Comparison of ENCODE assay signal across 8 mouse cellular contexts in the genomic region with DNA sequence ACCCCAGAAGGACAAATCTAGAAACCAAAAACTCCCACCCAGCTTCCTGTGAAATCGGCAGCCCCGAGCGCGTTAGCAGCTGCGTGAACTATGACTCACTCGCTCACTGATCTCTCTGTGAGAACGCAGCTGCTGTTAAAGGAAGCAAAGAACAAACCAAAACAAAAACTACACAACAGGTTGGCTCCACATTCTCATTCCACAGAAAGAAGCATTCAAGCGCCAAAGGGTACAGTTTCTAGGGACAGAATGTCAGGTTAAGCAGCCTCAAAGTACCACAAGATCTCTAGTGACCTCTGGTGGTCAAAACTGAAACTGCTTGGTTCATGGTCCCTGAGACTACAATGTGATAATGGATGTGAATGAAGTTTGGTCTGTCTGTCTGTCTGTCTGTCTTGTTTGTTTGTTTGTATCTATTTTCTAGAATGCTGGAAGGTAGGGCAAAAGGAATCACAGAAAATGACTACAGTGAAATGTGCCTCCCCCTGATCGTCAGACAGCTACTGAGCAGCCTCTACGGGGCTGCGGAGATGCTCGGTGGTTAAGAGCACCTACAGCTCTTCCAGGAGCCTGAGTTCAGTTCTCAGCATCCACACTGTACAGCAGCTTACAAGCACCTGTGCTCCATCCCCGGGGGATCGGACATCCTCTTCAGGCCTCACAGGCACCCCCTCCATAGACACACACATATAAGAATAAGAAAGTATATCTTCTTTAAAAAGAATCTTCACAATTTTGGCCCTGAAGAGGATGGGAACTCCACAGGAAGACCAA. TPM values are rescaled to one million over a fixed set of nuclear protein-coding genes. Genes with fewer than 3 reads are reported as not detected.
DNase-seq lines count a peak whose midpoint lies in the region; TF ChIP-seq lines count a peak whose summit lies in the region.

No protein-coding gene starts in this region.

- peak overlapping the region; percentile 38 for H3K4me3 ChIP-seq in left cerebral cortex, adult 2 months
- H3K4me3 ChIP-seq in macrophage (ENCODE audit: inconsistent target): peak overlapping the region; percentile 26

- intact Hi-C loops in heart, postnatal 25 days (cut with DNase I): loop anchor here (1.0 to 5.0 kb wide), 4 partner anchors 80 to 464 kb away; partner anchors contain the start of gene Reps1
- intact Hi-C loops in left cerebral cortex, adult 2 months (cut with DNase I): loop anchor here (1.0 to 5.0 kb wide), 4 partner anchors 80 to 464 kb away; partner anchors contain the start of gene Reps1

- WGBS in macrophage (ENCODE audit: missing documents): 41% methylated on average over 14 of the region's 14 CpGs

- no peak overlapping the region for H3K27ac ChIP-seq in left cerebral cortex, adult 2 months
- H3K27ac ChIP-seq in macrophage: no peak overlapping the region

- peak; percentile 95 for DNase-seq in heart, adult 11 months
- no peak for DNase-seq in heart, postnatal 25 days (ENCODE audit: low spot score)
- DNase-seq in cerebellum, postnatal 25 days: peak; percentile 59 to 79
- DNase-seq in frontal cortex, postnatal 25 days (ENCODE audit: low spot score in 2 of 2): peak; percentile 35 to 69
- peak; percentile 93 for DNase-seq in induced T-regulatory cell, adult 2 months (ENCODE audit: low read depth)
- peak; percentile 66 to 70 for DNase-seq in left cerebral cortex, adult 2 months (ENCODE audit: extremely low spot score in 1 of 2, low spot score in 2 of 2)
- peak; percentile 64 for DNase-seq in right cerebral cortex, adult 18-20 months

- H3K36me3 ChIP-seq in macrophage (ENCODE audit: inconsistent target): no peaks in the 10 kb centered on the region

- H3K79me2 ChIP-seq in macrophage (ENCODE audit: inconsistent target): no peaks in the 10 kb centered on the region

- TF ChIP-seq CTCF in left cerebral cortex, adult 2 months (IDR thresholded peaks at IDR 0.05): peak; percentile 95

RNA-seq across cellular contexts. Expression of gene Ect2l, which starts 13.3 kb away (rescaled TPM):
- not detected for total RNA-seq in heart, postnatal 25 days (2021)
- total RNA-seq in left cerebral cortex, adult 2 months (2021): under 1 TPM; 0.11 to 0.63 TPM
- not detected for total RNA-seq in macrophage (2018; cell fraction: chromatin; rRNA removed)
- under 1 TPM in 5 of 26 experiments, not detected in 21; 0.25 to 0.46 (median 0.29) TPM for total RNA-seq in macrophage (2018; cell fraction: cytosol; rRNA removed)
- not detected for total RNA-seq in macrophage (2018; cell fraction: nucleus; rRNA removed)
- 0.57 to 0.70 TPM in 2 of 3 replicates, not detected in the other for polyA plus RNA-seq in macrophage (2018)

RNA-seq across cellular contexts. Expression of gene Ccdc28a, which starts 37.4 kb away (rescaled TPM):
- total RNA-seq in heart, postnatal 25 days (2021): 10 to 100 TPM; 10.0 to 14.3 TPM
- 10 to 100 TPM; 34.0 to 34.9 TPM for total RNA-seq in left cerebral cortex, adult 2 months (2021)
- total RNA-seq in macrophage (2018; cell fraction: chromatin; rRNA removed): 10 to 100 TPM in 22 of 26 experiments, 1 to 10 TPM in 4; 5.1 to 27.5 (median 18.0) TPM
- 1 to 10 TPM; 3.9 to 7.4 (median 5.5) TPM for total RNA-seq in macrophage (2018; cell fraction: cytosol; rRNA removed)
- 10 to 100 TPM in 21 of 26 experiments, 1 to 10 TPM in 5; 6.0 to 28.6 (median 16.1) TPM for total RNA-seq in macrophage (2018; cell fraction: nucleus; rRNA removed)
- 4.4 to 7.2 TPM (median 7.1 TPM) in 3 replicates for polyA plus RNA-seq in macrophage (2018)
